ENCODE assay signal across 25 mouse cellular contexts in the genomic region with DNA sequence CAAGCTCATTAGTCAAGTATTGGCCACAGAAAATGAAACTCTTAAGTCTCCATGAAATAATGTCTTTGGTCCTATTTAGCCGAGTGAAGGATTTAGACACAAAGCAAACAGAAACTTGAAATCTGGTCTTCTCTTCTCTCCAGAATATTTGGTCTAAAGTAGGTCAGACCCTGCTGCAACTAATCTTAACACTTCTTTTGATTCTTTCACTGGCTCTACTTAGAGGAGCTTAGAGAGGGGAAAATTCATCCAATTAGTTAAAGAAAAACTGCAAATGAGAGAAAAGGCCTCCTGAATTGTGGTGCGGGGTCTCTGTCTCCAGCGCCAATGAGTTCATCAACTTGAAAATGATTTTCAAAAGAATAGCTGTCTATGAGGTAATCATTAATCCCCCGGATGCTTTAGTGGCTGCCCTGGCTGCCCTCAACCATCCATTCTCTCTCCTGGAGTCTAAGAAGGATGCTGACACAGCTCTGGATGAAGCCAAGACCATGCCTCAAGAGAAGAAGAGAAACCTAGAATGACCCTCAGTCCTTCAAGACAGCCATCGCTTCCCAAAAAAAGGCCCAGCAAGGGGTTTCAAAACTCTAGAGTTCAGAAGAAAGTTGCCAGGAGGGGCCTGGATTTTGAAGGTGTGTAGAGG. TPM values are rescaled to one million over a fixed set of nuclear protein-coding genes. Genes with fewer than 3 reads are reported as not detected.
DNase-seq lines count a peak whose midpoint lies in the region; ATAC-seq and TF ChIP-seq lines count a peak whose summit lies in the region.
"Had no signal": no experiment of that assay in that cellular context is flagged by ENCODE, and none has a peak within 500 bp of the region (broad histone marks: within the 10 kb centered on the region; RNA-seq: fewer than 3 reads in every experiment).

No protein-coding gene starts in this region.

- WGBS in forebrain, postnatal 0 days = 27% methylated on average over 5 of the region's 5 CpGs
- WGBS in forebrain, embryonic 11.5 days = 44% methylated on average over 5 of the region's 5 CpGs

- ATAC-seq in forebrain, postnatal 0 days = peak; percentile 65
- no peak for ATAC-seq in forebrain, embryonic 11.5 days (replicated peaks; ENCODE audit: low FRiP score)
- ATAC-seq: forebrain, embryonic 13.5 days; intestine, postnatal 0 days; liver, postnatal 0 days; lung, postnatal 0 days; midbrain, embryonic 15.5 days had no signal

- no peak for TF ChIP-seq CTCF in forebrain, postnatal 0 days (IDR thresholded peaks at IDR 0.05; ENCODE audit: low read depth)
- no peak for TF ChIP-seq CTCF in layer of hippocampus, adult 2 months (conservative IDR thresholded peaks at IDR 0.05)
- no peak for TF ChIP-seq CTCF in brain, embryonic 14.5 days (IDR thresholded peaks at IDR 0.05; ENCODE audit: borderline replicate concordance, extremely low read depth, insufficient read depth, insufficient read length)

- DNase-seq in forebrain, postnatal 0 days = no peak
- DNase-seq in forebrain, embryonic 11.5 days (ENCODE audit: low spot score) = no peak
- peak in 1 of 2 experiments; percentile 41 for DNase-seq in layer of hippocampus, adult 2 months (ENCODE audit: low spot score in 2 of 2)
- no peak for DNase-seq in layer of hippocampus, adult 11-12 months (ENCODE audit: low spot score)
- DNase-seq in brain, embryonic 14.5 days (ENCODE audit: low read depth) = peak; percentile 45
- peak; percentile 41 for DNase-seq in kidney, postnatal 14 days
- DNase-seq in adrenal gland, adult 2 months = no peak
- DNase-seq: adrenal gland, postnatal 36 days; cerebellum, adult 11 months; cerebellum, postnatal 14 days; gastrocnemius, postnatal 36 days; heart, adult 2 months; heart, postnatal 14 days; left cerebral cortex, postnatal 4 days; liver, postnatal 0 days; thymus, postnatal 14 days had no signal

- no peak overlapping the region for H3K4me2 ChIP-seq in forebrain, postnatal 0 days (ENCODE audit: low read depth)
- H3K4me2 ChIP-seq in forebrain, embryonic 11.5 days (ENCODE audit: low read depth, low read length, severe bottlenecking) = no peak overlapping the region
- H3K4me2 ChIP-seq: forebrain, embryonic 13.5 days; heart, embryonic 13.5 days; hindbrain, embryonic 12.5 days; liver, embryonic 11.5 days; midbrain, embryonic 15.5 days; neural tube, embryonic 12.5 days had no signal

- no peaks in the 10 kb centered on the region for H3K36me3 ChIP-seq in forebrain, postnatal 0 days (ENCODE audit: insufficient read depth)
- no peaks in the 10 kb centered on the region for H3K36me3 ChIP-seq in forebrain, embryonic 11.5 days (ENCODE audit: control insufficient read depth, insufficient read depth, low read length)
- H3K36me3 ChIP-seq: heart, embryonic 13.5 days; hindbrain, embryonic 12.5 days; midbrain, embryonic 15.5 days; neural tube, embryonic 12.5 days had no signal

- TF ChIP-seq POLR2A in brain, embryonic 14.5 days (IDR thresholded peaks at IDR 0.05; ENCODE audit: borderline replicate concordance, extremely low read depth, insufficient read depth, insufficient read length, poor library complexity, severe bottlenecking) = no peak

- no peak overlapping the region for H3K4me3 ChIP-seq in forebrain, postnatal 0 days (ENCODE audit: low read depth, low read length)
- H3K4me3 ChIP-seq in forebrain, embryonic 11.5 days (ENCODE audit: low read depth, low read length) = no peak overlapping the region
- H3K4me3 ChIP-seq in layer of hippocampus, adult 2 months = no peak overlapping the region
- H3K4me3 ChIP-seq: forebrain, embryonic 13.5 days; heart, adult 2 months; heart, embryonic 13.5 days; hindbrain, embryonic 12.5 days; midbrain, embryonic 15.5 days; neural tube, embryonic 12.5 days had no signal

- no peaks in the 10 kb centered on the region for H3K9me3 ChIP-seq in forebrain, postnatal 0 days (ENCODE audit: low read length)
- H3K9me3 ChIP-seq in forebrain, embryonic 11.5 days (ENCODE audit: control insufficient read depth, low read length) = no peaks in the 10 kb centered on the region
- H3K9me3 ChIP-seq: forebrain, embryonic 13.5 days; heart, embryonic 13.5 days; hindbrain, embryonic 12.5 days; midbrain, embryonic 15.5 days; neural tube, embryonic 12.5 days had no signal

- H3K27me3 ChIP-seq in forebrain, postnatal 0 days (ENCODE audit: insufficient read depth, low read length) = no peaks in the 10 kb centered on the region
- H3K27me3 ChIP-seq in forebrain, embryonic 11.5 days (ENCODE audit: control insufficient read depth, insufficient read depth, low read length) = no peaks in the 10 kb centered on the region
- H3K27me3 ChIP-seq: forebrain, embryonic 13.5 days; heart, embryonic 13.5 days; hindbrain, embryonic 12.5 days; midbrain, embryonic 15.5 days; neural tube, embryonic 12.5 days had no signal

- H3K9ac ChIP-seq in forebrain, postnatal 0 days = no peak overlapping the region
- H3K9ac ChIP-seq in forebrain, embryonic 11.5 days (ENCODE audit: low read length) = no peak overlapping the region
- H3K9ac ChIP-seq: forebrain, embryonic 13.5 days; heart, embryonic 13.5 days; hindbrain, embryonic 12.5 days; liver, postnatal 0 days; midbrain, embryonic 15.5 days; neural tube, embryonic 12.5 days had no signal

- H3K27ac ChIP-seq in forebrain, postnatal 0 days (ENCODE audit: low read depth, low read length) = no peak overlapping the region
- no peak overlapping the region for H3K27ac ChIP-seq in forebrain, embryonic 11.5 days (ENCODE audit: low read depth, low read length)
- H3K27ac ChIP-seq in layer of hippocampus, adult 2 months = peak overlapping the region; percentile 76
- H3K27ac ChIP-seq: forebrain, embryonic 13.5 days; heart, adult 2 months; heart, embryonic 13.5 days; hindbrain, embryonic 12.5 days; macrophage; midbrain, embryonic 15.5 days; neural tube, embryonic 12.5 days had no signal

- H3K4me1 ChIP-seq in forebrain, postnatal 0 days (ENCODE audit: insufficient read depth) = no peaks in the 10 kb centered on the region
- no peaks in the 10 kb centered on the region for H3K4me1 ChIP-seq in forebrain, embryonic 11.5 days (replicated peaks; ENCODE audit: control insufficient read depth, insufficient read depth, low read length)
- H3K4me1 ChIP-seq: forebrain, embryonic 13.5 days; hindbrain, embryonic 12.5 days; midbrain, embryonic 15.5 days; neural tube, embryonic 12.5 days had no signal

RNA-seq across cellular contexts. Expression of gene Mgat5, which starts 44.6 kb away (rescaled TPM):
- 30.4 and 42.9 TPM in 2 replicates for total RNA-seq in forebrain, postnatal 0 days (2014; rRNA removed)
- 5.4 and 9.3 TPM in 2 replicates for polyA plus RNA-seq in forebrain, postnatal 0 days (2015; fragmentation: Nextera tagmentation; extraction: Ambion mirVana)
- polyA plus RNA-seq in forebrain, embryonic 11.5 days (2014; fragmentation: Nextera tagmentation; extraction: Ambion mirVana) = 6.6 and 7.3 TPM in 2 replicates
- 10 to 100 TPM; 51.0 to 52.4 TPM for total RNA-seq in layer of hippocampus, adult 2 months (2021)
- polyA plus RNA-seq in brain, embryonic 14.5 days (2012; rRNA removed) = 17.0 and 29.3 TPM in 2 replicates
- total RNA-seq in adrenal gland, adult 2 months (2021) = 10 to 100 TPM; 11.2 to 14.0 TPM
- polyA plus RNA-seq in adrenal gland, adult 2 months (2012; rRNA removed) = 2.8 and 3.3 TPM in 2 replicates

Comparison
In these comparisons a context has a peak if more than half of its experiments do, and no peak if none do; other contexts are left out.
1. DNase-seq: peak in brain, embryonic 14.5 days (single experiment) and kidney, postnatal 14 days (single experiment); none in forebrain, postnatal 0 days (single experiment), forebrain, embryonic 11.5 days (single experiment), layer of hippocampus, adult 11-12 months (single experiment) and adrenal gland, adult 2 months (single experiment).